Mouse (Mus musculus): ENCODE data around the gene Iscu.

GRCm38 (mm10) chr5:113781875-113782274, 9.3 kb downstream of the Iscu start:
- TF ChIP-seq CTCF (IDR thresholded peaks at IDR 0.05; ENCODE audit: low read depth) (no peak), EP300 (optimal IDR thresholded peaks at IDR 0.05) (no peak)

All from stomach, postnatal 0 days (tissue).